Mouse (Mus musculus): ENCODE results near the gene Tlx1.

DNA sequence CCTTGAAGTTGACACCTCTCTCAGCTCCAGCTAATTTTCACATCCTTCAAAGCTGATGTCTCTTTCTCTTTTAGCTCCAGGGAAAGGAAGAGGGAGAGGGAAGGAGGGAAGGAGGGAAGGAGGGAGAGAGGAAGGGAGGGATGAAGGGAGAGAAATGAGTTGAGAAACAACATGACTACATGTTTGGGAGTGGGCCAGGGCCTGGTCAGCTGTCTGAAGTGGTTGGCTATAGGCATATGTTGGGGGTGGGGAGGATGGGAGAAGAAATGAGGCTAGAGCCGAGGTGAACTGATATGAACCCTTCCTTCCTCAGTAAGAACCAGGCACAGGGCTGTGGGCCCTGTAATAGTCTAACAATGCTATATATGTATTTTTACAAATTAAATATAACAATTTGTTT, 44.9 kb upstream of the Tlx1 start:
- TF ChIP-seq CTCF (IDR thresholded peaks at IDR 0.05; ENCODE audit: control insufficient read depth, insufficient read depth, insufficient read length) (no peak), MAX (IDR thresholded peaks at IDR 0.05) (no peak), MYOD1 (IDR thresholded peaks at IDR 0.05; ENCODE audit: control insufficient read depth, insufficient read length, low read depth) (no peak), CEBPB (IDR thresholded peaks at IDR 0.05; ENCODE audit: low read depth) (no peak), MYOG (IDR thresholded peaks at IDR 0.05; ENCODE audit: control insufficient read depth, extremely low read depth, insufficient read length) (no peak), USF1 (IDR thresholded peaks at IDR 0.05; ENCODE audit: low read depth) (no peak), FOSL1 (IDR thresholded peaks at IDR 0.05; ENCODE audit: insufficient read depth, low read length, poor library complexity, severe bottlenecking) (no peak)

Data from C2C12 (cell line).